Mouse (Mus musculus): Measurements from ENCODE around the gene Ifitm3.
"Not testable (repeated sequence)": the region's sequence is repeated elsewhere in the genome, so short reads cannot be mapped to it uniquely, and the experiment has no call there.

DNA sequence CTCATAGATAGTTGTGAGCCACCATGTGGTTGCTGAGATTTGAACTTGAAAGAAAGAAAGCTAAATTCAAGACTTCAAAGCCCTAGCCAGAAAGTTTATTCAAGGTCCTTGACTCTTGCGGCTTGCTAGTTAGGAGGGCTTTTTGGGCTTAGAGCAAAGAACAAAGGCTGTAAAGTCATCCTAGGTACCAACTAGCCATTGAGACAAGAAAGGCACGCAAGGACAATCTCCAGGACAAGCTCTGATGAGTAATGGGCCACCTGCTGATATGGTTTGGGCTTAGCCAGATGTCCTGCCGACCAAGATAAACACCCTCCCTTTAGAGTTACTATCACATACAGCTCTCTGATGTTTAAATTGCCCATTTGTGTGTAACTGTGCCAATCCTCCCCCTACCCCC is 41.9 kb downstream of the Ifitm3 start:
- not testable (repeated sequence) for TF ChIP-seq POLR2AphosphoS5 (IDR thresholded peaks at IDR 0.05; ENCODE audit: insufficient replicate concordance, low read depth, low read length); CTCF (IDR thresholded peaks at IDR 0.05; ENCODE audit: low read depth, low read length)

Data from G1E (cell line).